Mouse (Mus musculus) MEL-GATA-1-ER (cell line): Measurements from ENCODE around the gene Rnf227.

Experiments used
- DNase-seq: peaks from one replicate; pipeline ENCODE4 v3.0.0-alpha.2; 2012; ENCODE audit warnings: low read depth; ENCODE audit errors: extremely low read depth

Rnf227 gene

DNA sequence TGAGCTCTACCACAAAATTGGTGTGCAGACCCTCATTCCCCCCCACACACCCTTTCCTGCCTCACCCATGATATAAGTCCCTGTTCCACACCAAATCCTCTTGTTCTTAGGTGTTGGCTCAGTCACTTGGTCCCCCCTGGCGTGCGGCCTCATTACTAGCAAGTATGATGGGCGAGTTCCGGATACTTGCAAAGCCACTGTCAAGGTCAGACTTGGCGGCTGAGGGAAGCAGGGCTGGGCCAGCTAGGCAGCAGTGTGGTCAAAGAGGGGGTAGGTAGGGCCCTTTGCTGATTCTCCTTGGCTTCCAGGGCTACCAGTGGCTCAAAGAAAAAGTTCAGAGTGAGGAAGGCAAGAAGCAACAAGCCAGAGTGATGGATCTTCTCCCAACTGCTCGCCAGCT lies 9.1 kb upstream of the Rnf227 start:
- DNase-seq = no peak

DNA sequence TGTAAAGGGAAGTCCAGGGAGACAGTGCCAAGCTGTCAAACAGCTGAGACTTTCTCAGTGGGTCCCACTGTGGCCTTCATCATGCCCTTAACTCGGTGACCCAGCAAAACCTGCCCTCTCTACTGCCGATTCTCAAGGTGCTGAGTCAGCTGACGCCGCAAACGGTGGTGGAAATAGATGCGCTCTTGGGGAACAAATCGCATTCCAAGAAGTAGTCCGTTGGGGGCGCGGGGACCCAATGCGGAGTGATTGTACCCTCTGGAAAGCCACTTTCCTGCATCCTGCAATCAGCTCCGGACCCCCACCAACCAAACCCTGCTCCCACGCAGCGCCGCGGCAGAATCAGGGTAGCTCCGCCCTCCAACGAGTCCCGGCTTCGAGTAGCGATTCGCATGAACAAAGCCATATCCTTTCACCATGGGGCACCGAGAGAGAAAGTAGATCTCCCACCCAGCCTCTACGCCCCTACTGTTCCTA lies 8.3 kb upstream of the Rnf227 start:
- DNase-seq = no peak

DNA sequence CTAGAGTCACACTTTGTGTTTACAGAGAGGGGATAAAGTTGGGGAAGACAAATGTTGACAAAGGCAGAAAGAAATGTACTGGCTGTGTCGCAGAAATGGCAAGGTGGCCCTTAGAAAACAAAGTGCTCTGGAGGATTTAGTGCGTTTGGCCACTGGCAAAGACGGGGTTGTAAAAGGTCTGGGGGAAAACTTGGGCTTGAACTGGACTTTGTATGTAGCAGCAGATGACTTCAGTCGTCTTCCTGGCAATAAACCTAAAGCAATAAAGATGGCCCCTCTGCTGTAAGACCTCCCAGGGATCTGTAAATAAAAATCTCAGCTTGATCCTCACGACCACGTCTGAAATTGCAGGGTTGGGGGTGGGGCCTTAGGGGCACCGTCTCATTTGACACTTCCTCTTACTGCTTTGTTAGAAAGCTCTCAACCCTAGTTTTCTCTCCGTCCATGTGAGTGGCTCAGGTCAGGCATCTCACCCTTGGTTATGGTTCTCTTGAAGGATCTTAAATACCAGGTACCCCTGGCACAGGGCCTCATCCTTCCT lies 7.5 kb upstream of the Rnf227 start:
- no peak for DNase-seq

GRCm38 (mm10) chr11:69333922-69334321 lies 6.3 kb upstream of the Rnf227 start:
- DNase-seq = no peak

DNA sequence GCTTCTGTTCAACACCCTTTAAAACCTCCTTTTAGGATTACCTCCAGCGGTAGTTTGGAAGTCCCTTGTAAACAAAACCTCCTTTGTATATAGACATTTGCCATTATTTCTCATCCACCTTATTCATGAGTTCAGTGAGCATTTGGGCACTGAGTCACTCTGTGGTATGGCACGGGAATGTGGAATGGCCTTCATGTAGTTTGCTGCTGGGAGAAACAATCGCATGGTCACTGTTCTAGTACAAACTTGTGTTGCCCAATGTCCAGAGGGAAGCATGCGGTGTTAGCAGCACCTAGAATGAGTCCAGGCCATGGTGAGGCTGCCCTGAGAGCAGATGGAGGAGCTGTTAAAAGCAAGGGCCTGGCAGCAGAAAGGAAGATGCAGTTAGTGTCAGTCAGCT lies 5.5 kb upstream of the Rnf227 start:
- DNase-seq = no peak

GRCm38 (mm10) chr11:69346441-69346840 lies 6.2 kb downstream of the Rnf227 start:
- DNase-seq = no peak

DNA sequence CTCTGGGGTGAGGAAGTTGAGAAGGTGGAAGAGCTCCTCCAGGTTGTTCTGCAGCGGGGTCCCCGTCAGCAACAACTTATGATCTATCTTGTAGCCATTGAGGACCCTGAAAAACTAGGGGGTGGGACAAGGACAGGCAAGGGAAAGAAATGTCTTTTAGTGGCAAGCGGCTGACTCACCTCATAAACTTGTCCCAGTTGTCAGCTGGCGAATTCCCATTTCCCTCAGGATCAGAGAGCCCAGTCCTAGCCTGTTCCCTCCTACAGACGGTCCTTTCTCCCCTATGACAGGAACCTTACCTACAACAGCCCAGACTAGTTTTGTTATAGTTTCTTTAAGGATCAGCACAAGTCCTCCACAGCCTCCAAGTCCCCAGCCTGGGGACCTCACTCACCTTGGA lies 16.3 kb downstream of the Rnf227 start:
- no peak for DNase-seq

GRCm38 (mm10) chr11:69357690-69358089 lies 17.4 kb downstream of the Rnf227 start:
- DNase-seq = no peak

GRCm38 (mm10) chr11:69362021-69362420 lies 21.8 kb downstream of the Rnf227 start:
- no peak for DNase-seq

GRCm38 (mm10) chr11:69362479-69362878 lies 22.2 kb downstream of the Rnf227 start:
- no peak for DNase-seq

GRCm38 (mm10) chr11:69364376-69364775 lies 24.1 kb downstream of the Rnf227 start:
- DNase-seq = no peak

- no peak for DNase-seq
These were observed 24.6 kb downstream of the Rnf227 start for GRCm38 (mm10) chr11:69364910-69365309.

GRCm38 (mm10) chr11:69365722-69366121 lies 25.5 kb downstream of the Rnf227 start:
- no peak for DNase-seq

GRCm38 (mm10) chr11:69366157-69366854 lies 26.0 kb downstream of the Rnf227 start:
- peak; percentile 89 for DNase-seq

DNA sequence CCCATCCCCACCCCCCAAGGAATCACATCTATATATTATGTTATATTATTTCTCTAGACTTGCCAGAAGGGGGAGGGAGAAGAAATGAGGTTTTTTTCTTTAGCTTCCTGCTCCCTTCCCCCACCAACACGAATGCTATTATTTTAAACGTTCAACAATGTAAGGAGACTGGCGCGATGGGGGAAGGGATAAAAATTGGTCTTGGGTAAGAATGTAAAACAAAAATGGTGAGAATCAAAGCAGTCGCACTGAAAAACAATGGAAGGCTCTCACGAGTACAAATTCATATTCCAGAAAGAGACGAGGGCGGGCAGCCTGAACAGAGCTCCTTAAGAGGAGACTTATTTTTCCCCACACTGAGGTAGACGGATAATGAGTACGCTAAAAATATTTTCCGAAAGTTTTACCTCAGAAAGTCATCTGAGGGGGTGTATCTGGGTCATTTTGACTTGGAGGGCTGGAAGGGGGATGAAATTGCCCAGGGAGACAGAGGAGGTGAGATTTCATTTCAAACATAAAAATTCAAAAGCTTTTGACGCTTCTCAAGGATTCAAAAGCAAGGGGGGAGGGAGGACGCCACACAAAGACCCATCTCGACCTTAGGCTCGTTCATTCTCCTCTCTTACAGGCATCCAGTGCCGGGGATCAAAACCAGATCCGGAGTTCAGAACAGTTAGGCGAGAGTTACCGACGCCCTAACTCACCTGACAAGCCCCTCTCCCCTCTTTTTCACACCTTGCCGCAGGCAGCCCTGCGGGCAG lies 26.8 kb downstream of the Rnf227 start:
- DNase-seq = peak; percentile 18

GRCm38 (mm10) chr11:69367616-69368355 lies 27.5 kb downstream of the Rnf227 start:
- DNase-seq = no peak

GRCm38 (mm10) chr11:69368356-69369214 lies 28.3 kb downstream of the Rnf227 start:
- no peak for DNase-seq

DNA sequence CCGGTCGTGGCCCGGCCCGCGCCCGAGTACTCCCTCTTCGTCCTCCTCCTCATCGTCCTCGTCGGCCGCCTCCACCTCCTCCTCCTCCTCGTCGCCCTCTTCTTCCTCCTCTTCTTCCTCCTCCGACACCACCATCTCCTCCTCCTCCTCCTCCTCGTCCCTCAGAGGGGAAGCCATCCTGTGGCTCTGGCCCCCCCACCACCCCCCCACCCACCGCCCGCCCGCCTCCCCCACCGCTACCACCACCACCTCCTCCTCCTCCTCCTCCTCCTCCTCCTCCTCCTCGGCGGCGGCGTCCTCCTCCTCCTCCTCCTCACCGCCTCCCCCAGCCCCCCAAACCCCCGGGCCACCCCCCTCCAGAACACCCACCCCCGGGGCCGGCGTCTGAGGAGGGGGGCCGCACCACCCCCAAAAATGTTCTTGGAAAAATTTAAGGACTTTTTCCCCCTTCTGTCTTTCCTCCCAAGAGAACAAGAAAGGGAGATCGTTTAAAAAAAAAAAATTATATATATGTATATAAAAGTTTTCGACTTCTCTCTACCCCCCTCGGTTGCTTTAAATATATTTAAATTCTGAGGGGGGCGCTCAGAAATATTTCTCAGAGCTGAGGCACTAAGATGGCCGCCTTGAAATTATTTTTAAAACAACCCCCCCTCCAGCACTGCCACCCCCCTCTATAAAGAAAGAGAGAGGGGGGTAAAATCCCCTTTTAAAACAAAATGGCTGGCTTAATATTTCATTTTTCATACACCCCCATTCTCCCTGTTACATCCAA lies 29.1 kb downstream of the Rnf227 start, which contains the start of gene Chd3:
Gene Chd3, minus strand, starts transcription at position 192 of the 775 bp plus-strand sequence.
- DNase-seq = no peak

- DNase-seq = peak; percentile 17
These were observed 29.9 kb downstream of the Rnf227 start for GRCm38 (mm10) chr11:69369990-69370816.
